Mouse (Mus musculus) E14TG2a.4 (cell line): ENCODE results near the gene 1700037H04Rik.
A peak's percentile ranks its signal among the peaks of the same experiment; 100 is the strongest.

Source experiments
- H3K27me3 ChIP-seq: 2 replicates; pipeline ENCODE4 v1.6.1; 2014; ENCODE audit warnings: low read length, control low read depth; ENCODE audit not compliant: insufficient read depth
- H3K36me3 ChIP-seq: 2 replicates; pipeline ENCODE4 v1.6.1; 2014; ENCODE audit warnings: low read length, control low read depth; ENCODE audit not compliant: insufficient read depth
- H3K4me1 ChIP-seq: replicated peaks from 2 replicates; pipeline ENCODE4 v1.6.1; 2014; ENCODE audit warnings: low read depth, low read length, control low read depth
- H3K4me3 ChIP-seq: replicated peaks from 2 replicates; pipeline ENCODE4 v1.5.1; 2014; ENCODE audit warnings: mild to moderate bottlenecking, low read length
- H3K9me3 ChIP-seq: 2 replicates; pipeline ENCODE4 v1.6.1; 2014; ENCODE audit warnings: low read length, control low read depth
- CTCF ChIP-seq: conservative IDR thresholded peaks from 2 replicates; pipeline ENCODE4 v1.5.1; 2014; ENCODE audit warnings: low read length
- NANOG ChIP-seq: IDR thresholded peaks from 2 replicates; pipeline ENCODE4 v1.6.1; 2014; ENCODE audit warnings: borderline replicate concordance, low read length, mixed read lengths
- POU5F1 ChIP-seq: IDR thresholded peaks from 2 replicates; pipeline ENCODE4 v1.6.1; 2014; ENCODE audit warnings: low read length, borderline replicate concordance

Gene 1700037H04Rik

DNA sequence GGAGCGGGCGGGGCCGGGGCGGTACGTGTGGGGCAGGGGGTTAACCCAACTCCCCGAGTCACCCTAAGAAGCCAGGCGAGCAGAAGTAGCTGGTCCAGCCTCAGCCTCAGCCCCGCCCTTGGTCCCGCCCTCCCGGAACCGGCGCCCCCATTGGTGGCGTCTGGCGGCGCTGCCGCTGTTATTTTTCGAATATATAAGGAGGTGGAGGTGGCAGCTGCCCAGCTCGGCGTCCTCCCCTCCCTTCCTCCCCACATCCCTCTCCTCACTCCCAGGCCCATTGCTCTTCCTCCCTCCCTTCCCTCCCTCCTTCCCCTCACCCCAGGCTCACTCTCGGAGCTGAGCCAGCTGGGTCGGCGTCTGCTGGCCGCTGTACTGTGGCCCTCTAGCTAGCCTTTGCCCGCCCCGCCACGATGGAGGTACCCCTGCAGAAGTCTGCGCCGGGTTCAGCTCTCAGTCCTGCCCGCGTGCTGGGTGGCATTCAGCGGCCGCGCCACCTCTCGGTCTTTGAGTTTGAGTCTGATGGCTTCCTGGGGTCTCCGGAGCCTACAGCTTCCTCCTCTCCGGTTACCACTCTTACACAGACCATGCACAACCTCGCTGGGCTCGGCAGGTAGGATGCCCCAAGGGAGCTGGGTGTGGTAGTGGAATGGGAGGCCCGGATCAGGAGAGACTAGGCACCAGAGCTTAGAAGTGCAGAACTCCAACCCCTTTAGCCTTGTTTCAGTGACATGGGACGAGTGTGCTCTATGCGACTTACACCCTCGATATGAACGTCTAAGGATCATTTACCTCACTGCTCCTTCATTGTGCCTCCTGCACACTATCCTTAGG is 27.1 kb upstream of the 1700037H04Rik start, which contains the start of the genes Cdc25b and Spef1:
Gene Cdc25b, plus strand, starts transcription at position 179 of the 831 bp plus-strand sequence.
Gene Spef1, minus strand, starts transcription at position 512 of the 831 bp plus-strand sequence.
- H3K36me3 ChIP-seq = peaks cover 28% of the 10 kb centered on the region
- peaks cover 18% of the 10 kb centered on the region for H3K27me3 ChIP-seq
- peaks cover 51% of the 10 kb centered on the region for H3K4me1 ChIP-seq
- no peaks in the 10 kb centered on the region for H3K9me3 ChIP-seq
- no peak for TF ChIP-seq NANOG
- no peak for TF ChIP-seq POU5F1
- TF ChIP-seq CTCF = no peak
- H3K4me3 ChIP-seq = peak within 1 kb of the TSS; percentile 87

DNA sequence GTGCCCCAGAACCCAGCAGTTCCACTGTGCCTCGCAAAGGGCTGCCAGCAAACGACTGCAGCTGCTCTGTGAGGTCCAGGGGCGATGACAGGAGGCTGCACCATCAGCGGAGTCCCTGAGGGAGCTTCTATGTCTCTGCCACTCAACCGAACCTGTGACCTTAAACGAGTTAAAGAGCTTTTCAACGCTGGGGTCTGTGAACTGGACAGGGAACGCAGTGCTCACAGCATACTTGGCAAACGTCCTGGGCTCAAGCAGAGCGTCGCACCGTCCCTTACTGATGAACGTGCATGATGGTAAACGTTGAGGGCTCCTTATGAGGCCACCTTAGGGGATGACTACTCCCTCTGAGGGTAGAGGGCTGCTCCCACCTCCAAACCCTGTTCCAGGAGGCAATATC is 26.5 kb upstream of the 1700037H04Rik start:
- H3K4me3 ChIP-seq = peak overlapping the region; percentile 87
- H3K36me3 ChIP-seq = peaks cover 22% of the 10 kb centered on the region
- no peaks in the 10 kb centered on the region for H3K9me3 ChIP-seq
- no peak for TF ChIP-seq POU5F1
- TF ChIP-seq CTCF = no peak
- no peak for TF ChIP-seq NANOG
- H3K27me3 ChIP-seq = peaks cover 18% of the 10 kb centered on the region
- peaks cover 45% of the 10 kb centered on the region for H3K4me1 ChIP-seq

DNA sequence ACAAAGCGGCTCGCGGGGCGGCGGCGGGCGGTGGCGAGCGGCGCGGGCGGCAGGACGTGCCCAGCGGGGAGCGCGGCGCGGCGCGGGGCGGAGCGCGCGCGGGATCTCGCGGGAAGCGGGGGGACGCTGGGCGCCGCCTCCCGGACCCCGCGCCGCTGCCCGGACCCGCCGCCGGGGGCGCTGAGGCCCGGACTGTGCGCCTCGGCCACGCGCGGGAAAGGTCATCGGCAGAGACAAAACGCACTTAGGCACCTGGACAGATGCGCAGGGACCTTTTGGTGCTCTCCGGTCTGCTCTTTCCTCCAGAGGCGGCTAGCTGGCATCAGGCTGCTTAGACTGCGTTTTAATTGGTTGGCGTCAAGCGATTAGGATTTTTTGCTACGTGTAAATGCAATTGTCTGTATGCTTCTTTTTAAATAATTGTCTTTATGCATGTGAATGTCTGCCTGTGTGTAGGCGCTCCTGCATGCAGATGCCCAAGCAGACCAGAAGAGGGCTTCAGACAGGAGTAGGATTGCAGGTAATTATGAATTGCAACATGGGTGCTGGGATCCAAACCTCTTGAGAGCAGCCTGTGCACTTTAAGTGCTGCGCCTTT is 20.2 kb upstream of the 1700037H04Rik start, which contains the start of gene Cenpb:
Gene Cenpb, minus strand, starts transcription at position 78 of the 598 bp plus-strand sequence.
- TF ChIP-seq NANOG (no peak), CTCF (peak; percentile 52), POU5F1 (no peak)
- H3K36me3 ChIP-seq = peaks cover 33% of the 10 kb centered on the region
- H3K4me1 ChIP-seq = peaks cover 52% of the 10 kb centered on the region
- H3K4me3 ChIP-seq = peak within 1 kb of the TSS; percentile 92
- H3K27me3 ChIP-seq = no peaks in the 10 kb centered on the region
- no peaks in the 10 kb centered on the region for H3K9me3 ChIP-seq

DNA sequence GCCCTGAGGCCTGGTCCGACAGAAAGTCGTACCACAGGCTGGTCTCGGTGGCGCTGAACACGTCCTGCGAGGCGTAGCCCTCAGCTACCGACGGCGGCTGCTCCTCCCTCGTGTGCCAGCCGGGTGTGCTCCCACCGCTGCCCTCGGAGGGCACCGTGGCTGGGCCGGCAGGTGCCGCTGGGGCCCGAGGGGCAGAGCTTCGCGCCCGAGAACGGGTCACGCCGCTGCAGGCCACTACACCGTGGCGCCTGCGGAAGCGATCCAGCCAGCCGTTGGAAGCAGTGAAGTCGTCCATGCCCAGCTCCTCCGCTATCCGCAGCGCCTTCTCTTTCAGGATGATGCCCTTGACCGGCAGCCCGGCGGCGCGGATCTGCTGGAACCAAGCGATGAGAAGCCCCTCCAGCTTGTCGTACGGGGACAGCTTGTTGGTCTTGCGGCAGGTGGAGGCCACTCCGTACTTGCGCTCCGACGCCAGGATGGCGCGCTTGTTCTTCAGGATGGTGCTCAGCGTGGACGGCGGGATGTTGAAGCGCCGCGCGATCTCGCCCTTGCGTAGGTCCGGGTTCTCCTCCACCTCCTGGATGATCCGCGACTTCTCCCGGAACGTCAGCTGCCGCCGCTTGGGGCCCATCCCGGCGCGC is 19.5 kb upstream of the 1700037H04Rik start:
- no peaks in the 10 kb centered on the region for H3K9me3 ChIP-seq
- no peaks in the 10 kb centered on the region for H3K27me3 ChIP-seq
- peaks cover 59% of the 10 kb centered on the region for H3K4me1 ChIP-seq
- peaks cover 33% of the 10 kb centered on the region for H3K36me3 ChIP-seq
- peak overlapping the region; percentile 92 for H3K4me3 ChIP-seq
- no peak for TF ChIP-seq NANOG

DNA sequence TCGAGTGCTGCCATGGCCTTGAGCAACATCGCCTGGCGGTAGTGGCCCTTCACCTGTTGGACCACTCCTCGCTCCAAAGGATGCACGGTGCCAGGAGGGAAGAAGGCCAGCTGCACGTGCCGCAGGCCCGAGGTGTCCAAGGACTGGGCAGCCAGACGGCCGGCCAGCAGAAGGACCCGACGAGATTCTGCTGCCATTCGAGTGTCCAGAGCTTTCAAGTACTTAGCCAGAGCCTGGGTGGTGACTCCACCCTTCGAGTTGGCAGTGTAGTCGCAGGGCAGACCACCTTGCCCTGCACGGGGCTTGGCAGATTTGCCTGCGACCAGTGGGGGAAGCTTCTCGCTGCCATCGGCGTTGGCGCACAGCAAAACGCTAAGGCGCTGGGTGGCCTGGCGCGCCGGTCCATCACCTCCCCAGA is 19.0 kb upstream of the 1700037H04Rik start:
- Histone ChIP-seq H3K4me1 (peaks cover 63% of the 10 kb centered on the region), H3K4me3 (peak overlapping the region; percentile 92), H3K36me3 (peaks cover 33% of the 10 kb centered on the region), H3K27me3 (peaks cover 2% of the 10 kb centered on the region; the same call in 1 of the 2 replicates), H3K9me3 (no peaks in the 10 kb centered on the region)
- TF ChIP-seq NANOG = no peak
- TF ChIP-seq CTCF = no peak
- no peak for TF ChIP-seq POU5F1

DNA sequence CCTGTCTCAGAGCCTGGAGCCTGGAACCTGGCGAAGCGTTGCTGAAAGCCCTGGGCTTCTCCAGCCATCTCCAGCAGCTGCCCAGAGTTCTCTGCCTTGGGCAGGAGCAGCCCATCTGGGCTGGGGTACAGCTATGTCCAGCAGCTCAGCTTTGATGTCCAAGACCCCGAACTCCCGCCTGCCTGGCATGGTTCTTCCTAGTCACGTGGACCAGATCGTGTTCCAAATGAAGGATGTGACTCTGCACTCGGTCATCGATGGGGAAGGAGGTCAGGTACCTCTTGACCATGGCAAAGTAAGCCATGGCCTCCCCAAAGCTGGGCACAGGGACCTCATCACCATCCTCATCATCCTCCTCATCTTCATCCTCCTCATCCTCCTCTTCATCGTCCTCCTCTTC is 18.1 kb upstream of the 1700037H04Rik start:
- Histone ChIP-seq H3K27me3 (peaks cover 10% of the 10 kb centered on the region), H3K36me3 (peaks cover 33% of the 10 kb centered on the region), H3K4me3 (peak overlapping the region; percentile 92), H3K9me3 (no peaks in the 10 kb centered on the region), H3K4me1 (peaks cover 63% of the 10 kb centered on the region)
- TF ChIP-seq NANOG = no peak
- TF ChIP-seq POU5F1 = no peak
- no peak for TF ChIP-seq CTCF

DNA sequence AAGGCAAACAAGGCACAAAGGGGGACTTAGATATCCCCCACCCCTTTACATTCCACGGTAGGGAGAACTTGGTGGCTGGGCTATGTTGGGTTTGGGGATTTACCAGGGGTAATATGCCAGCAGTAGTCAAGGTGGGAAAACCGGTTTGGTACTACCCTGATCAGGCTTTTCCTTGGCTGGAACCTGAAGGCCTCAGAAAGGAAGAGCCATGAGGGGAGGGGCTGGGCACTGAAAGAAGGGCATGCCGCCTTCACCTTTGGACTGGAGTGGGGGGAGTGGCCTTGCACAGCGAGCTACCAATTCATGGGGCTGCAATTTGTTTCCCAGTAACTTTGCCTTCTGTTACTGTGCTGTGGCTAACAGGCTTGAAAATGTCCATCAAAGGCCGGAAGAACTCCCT is 16.6 kb upstream of the 1700037H04Rik start:
- no peak for TF ChIP-seq CTCF
- no peak for TF ChIP-seq NANOG
- TF ChIP-seq POU5F1 = no peak
- Histone ChIP-seq H3K4me3 (peak overlapping the region; percentile 17; the same call in 1 of the 2 replicates), H3K9me3 (no peaks in the 10 kb centered on the region), H3K36me3 (peaks cover 33% of the 10 kb centered on the region), H3K4me1 (peaks cover 75% of the 10 kb centered on the region), H3K27me3 (peaks cover 25% of the 10 kb centered on the region)

DNA sequence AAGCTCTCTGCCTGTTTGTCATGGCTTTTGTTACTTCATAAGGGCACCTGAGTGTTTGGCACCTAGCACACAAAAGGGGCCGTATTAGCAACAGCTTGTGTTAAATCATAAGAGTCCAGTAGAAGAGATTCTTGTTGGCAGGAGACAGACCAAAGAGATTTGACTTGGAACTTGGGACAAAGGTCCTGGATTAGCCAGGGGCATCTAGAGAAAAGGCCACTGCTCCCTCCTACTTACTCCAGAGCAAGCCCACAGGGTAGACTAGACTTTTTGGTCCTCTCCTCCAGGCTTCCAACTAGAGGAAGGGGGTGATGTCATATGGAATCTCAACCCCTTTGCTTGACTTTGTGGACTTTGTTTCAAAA is 16.0 kb upstream of the 1700037H04Rik start:
- Histone ChIP-seq H3K4me1 (peaks cover 75% of the 10 kb centered on the region), H3K4me3 (no peak overlapping the region), H3K36me3 (peaks cover 33% of the 10 kb centered on the region), H3K27me3 (peaks cover 30% of the 10 kb centered on the region), H3K9me3 (no peaks in the 10 kb centered on the region)
- TF ChIP-seq CTCF = no peak
- TF ChIP-seq POU5F1 = no peak
- TF ChIP-seq NANOG = no peak
